ENCODE assay signal across 8 mouse cellular contexts in the genomic region with DNA sequence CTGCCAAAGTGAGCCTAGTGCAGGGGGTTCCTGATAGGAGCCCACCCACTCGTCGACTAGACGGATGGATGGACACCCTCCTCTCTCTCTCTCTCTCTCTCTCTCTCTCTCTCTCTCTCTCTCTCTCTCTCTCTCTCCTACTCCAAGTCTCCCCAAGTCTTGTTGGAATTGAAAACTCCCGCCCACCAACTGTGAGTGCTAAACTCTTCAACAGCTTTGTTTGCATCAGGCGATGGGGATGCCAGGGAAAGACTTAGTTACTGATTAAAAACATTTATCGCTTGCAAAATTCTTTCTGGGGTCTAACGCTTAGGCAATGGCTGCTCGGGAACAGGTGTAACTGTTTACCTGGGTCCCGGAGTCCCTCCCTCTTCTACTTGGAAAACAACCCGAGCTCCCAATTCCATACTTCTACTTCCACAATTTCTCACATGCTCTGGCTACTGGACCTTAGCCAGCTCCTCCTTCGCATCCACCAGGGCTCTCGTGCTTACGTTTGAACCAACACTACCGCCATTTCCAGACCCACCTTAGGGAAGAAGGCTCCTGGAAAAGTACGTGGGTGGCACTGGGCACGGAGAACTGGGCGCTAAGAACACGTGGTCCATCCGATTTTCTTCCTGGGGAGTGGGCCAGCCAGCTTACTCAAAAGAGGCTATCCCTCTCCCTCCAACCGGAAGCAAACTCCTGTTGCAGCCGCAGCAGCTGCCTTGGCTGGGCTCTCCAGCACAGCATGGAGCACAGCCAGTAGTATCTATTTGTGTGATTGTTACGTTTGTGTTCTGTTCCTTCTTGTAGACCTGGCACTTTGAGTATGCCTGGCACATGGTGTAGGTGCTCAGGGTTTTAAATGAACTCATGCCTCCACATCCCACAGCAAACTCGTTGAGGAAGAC. TPM values are rescaled to one million over a fixed set of nuclear protein-coding genes. Genes with fewer than 3 reads are reported as not detected.
DNase-seq lines count a peak whose midpoint lies in the region; ATAC-seq and TF ChIP-seq lines count a peak whose summit lies in the region.

No protein-coding gene starts in this region.

- H3K36me3 ChIP-seq in lung, embryonic 15.5 days = no peaks in the 10 kb centered on the region
- H3K36me3 ChIP-seq in forebrain, embryonic 10.5 days (replicated peaks) = no peaks in the 10 kb centered on the region
- H3K36me3 ChIP-seq in hindbrain, embryonic 13.5 days = no peaks in the 10 kb centered on the region
- no peaks in the 10 kb centered on the region for H3K36me3 ChIP-seq in liver, embryonic 14.5 days (replicated peaks; ENCODE audit: control insufficient read depth, insufficient read depth, low read depth)
- H3K36me3 ChIP-seq in stomach, embryonic 16.5 days (ENCODE audit: control insufficient read depth, insufficient read depth, low read length) = no peaks in the 10 kb centered on the region

- peak overlapping the region; percentile 32; the same call in 1 of the 2 replicates for H3K9ac ChIP-seq in lung, embryonic 15.5 days
- peak overlapping the region; percentile 58 for H3K9ac ChIP-seq in hindbrain, embryonic 13.5 days
- no peak overlapping the region for H3K9ac ChIP-seq in liver, embryonic 14.5 days (replicated peaks)
- H3K9ac ChIP-seq in stomach, embryonic 16.5 days (ENCODE audit: low read length) = peak overlapping the region; percentile 73

- peaks cover 22% of the 10 kb centered on the region for H3K4me1 ChIP-seq in lung, embryonic 15.5 days
- peaks cover 69% of the 10 kb centered on the region for H3K4me1 ChIP-seq in forebrain, embryonic 10.5 days
- peaks cover 63% of the 10 kb centered on the region for H3K4me1 ChIP-seq in hindbrain, embryonic 13.5 days (replicated peaks)
- H3K4me1 ChIP-seq in liver, embryonic 14.5 days (replicated peaks; ENCODE audit: control insufficient read depth in 2 of 2, insufficient read depth in 2 of 2, low read length in 1 of 2) = peaks cover 11 to 27% of the 10 kb centered on the region in 2 experiments
- peaks cover 22% of the 10 kb centered on the region; the same call in 1 of the 2 replicates for H3K4me1 ChIP-seq in stomach, embryonic 16.5 days (ENCODE audit: control insufficient read depth, insufficient read depth, low read length)

- 9% methylated on average over 23 of the region's 23 CpGs for WGBS in lung, embryonic 15.5 days
- 21% methylated on average over 23 of the region's 23 CpGs for WGBS in forebrain, embryonic 10.5 days
- WGBS in hindbrain, embryonic 13.5 days = 14% methylated on average over 23 of the region's 23 CpGs
- WGBS in liver, embryonic 14.5 days (ENCODE audit: insufficient replicate concordance) = 15% methylated on average over 23 of the region's 23 CpGs
- WGBS in stomach, embryonic 16.5 days = 8% methylated on average over 23 of the region's 23 CpGs

- peak overlapping the region; percentile 77 for H3K4me2 ChIP-seq in lung, embryonic 15.5 days
- H3K4me2 ChIP-seq in hindbrain, embryonic 13.5 days = peak overlapping the region; percentile 54
- H3K4me2 ChIP-seq in liver, embryonic 14.5 days (ENCODE audit: low read depth) = peak overlapping the region; percentile 23
- H3K4me2 ChIP-seq in stomach, embryonic 16.5 days (ENCODE audit: low read depth, low read length) = peak overlapping the region; percentile 64

- no peak for TF ChIP-seq CTCF in liver, embryonic 14.5 days (IDR thresholded peaks at IDR 0.05; ENCODE audit: low read depth)

- TF ChIP-seq EP300 in liver, embryonic 14.5 days (IDR thresholded peaks at IDR 0.05; ENCODE audit: low read depth) = no peak

- no peaks in the 10 kb centered on the region for H3K9me3 ChIP-seq in lung, embryonic 15.5 days
- no peaks in the 10 kb centered on the region for H3K9me3 ChIP-seq in forebrain, embryonic 10.5 days
- no peaks in the 10 kb centered on the region for H3K9me3 ChIP-seq in hindbrain, embryonic 13.5 days
- no peaks in the 10 kb centered on the region for H3K9me3 ChIP-seq in liver, embryonic 14.5 days (ENCODE audit: control insufficient read depth, low read length)
- no peaks in the 10 kb centered on the region for H3K9me3 ChIP-seq in stomach, embryonic 16.5 days (replicated peaks; ENCODE audit: control insufficient read depth, low read length)

- H3K4me3 ChIP-seq in lung, embryonic 15.5 days = peak overlapping the region; percentile 38
- H3K4me3 ChIP-seq in forebrain, embryonic 10.5 days = peak overlapping the region; percentile 50
- H3K4me3 ChIP-seq in hindbrain, embryonic 13.5 days = peak overlapping the region; percentile 30
- H3K4me3 ChIP-seq in liver, embryonic 14.5 days (ENCODE audit: insufficient read depth in 1 of 2, low read depth in 2 of 2, low read length in 2 of 2) = 0 out of 4 replicates have a peak overlapping the region, but pooled peaks of 1 of the 2 experiments have one; percentile 14
- H3K4me3 ChIP-seq in stomach, embryonic 16.5 days (replicated peaks; ENCODE audit: low read length) = peak overlapping the region; percentile 44

- DNase-seq in lung, postnatal 25 days (ENCODE audit: low spot score) = no peak
- DNase-seq in forebrain, embryonic 10.5 days (ENCODE audit: extremely low spot score, low spot score) = no peak
- DNase-seq in liver, embryonic 14.5 days (ENCODE audit: low read depth in 3 of 3, low spot score in 3 of 3) = no peak
- no peak for DNase-seq in adrenal gland, postnatal 14 days
- DNase-seq in urinary bladder, postnatal 4 days (ENCODE audit: low spot score in 2 of 2) = no peak

- H3K27me3 ChIP-seq in lung, embryonic 15.5 days = peaks cover 51% of the 10 kb centered on the region
- peaks cover 95% of the 10 kb centered on the region for H3K27me3 ChIP-seq in forebrain, embryonic 10.5 days (ENCODE audit: poor library complexity, severe bottlenecking)
- peaks cover 27% of the 10 kb centered on the region for H3K27me3 ChIP-seq in hindbrain, embryonic 13.5 days
- peaks cover 58% of the 10 kb centered on the region for H3K27me3 ChIP-seq in liver, embryonic 14.5 days (ENCODE audit: control insufficient read depth, insufficient read depth, low read length)
- H3K27me3 ChIP-seq in stomach, embryonic 16.5 days (ENCODE audit: control insufficient read depth, insufficient read depth, low read length) = peaks cover 20% of the 10 kb centered on the region

- peak overlapping the region; percentile 22 for H3K27ac ChIP-seq in lung, embryonic 15.5 days
- H3K27ac ChIP-seq in forebrain, embryonic 10.5 days = peak overlapping the region; percentile 85
- H3K27ac ChIP-seq in hindbrain, embryonic 13.5 days = peak overlapping the region; percentile 85
- H3K27ac ChIP-seq in liver, embryonic 14.5 days = no peak overlapping the region
- H3K27ac ChIP-seq in stomach, embryonic 16.5 days (ENCODE audit: low read length) = peak overlapping the region; percentile 88

- ATAC-seq in lung, embryonic 15.5 days (ENCODE audit: borderline replicate concordance, extremely low read depth, low FRiP score, low TSS enrichment) = no peak; the same call in 1 of the 2 replicates
- ATAC-seq in hindbrain, embryonic 13.5 days (ENCODE audit: low FRiP score) = no peak
- ATAC-seq in liver, embryonic 14.5 days (ENCODE audit: insufficient read depth) = no peak
- peak; percentile 18; the same call in 1 of the 2 replicates for ATAC-seq in stomach, embryonic 16.5 days (ENCODE audit: insufficient read depth, low FRiP score)

RNA-seq across cellular contexts. Expression of a gene that starts 8.8 kb away (rescaled TPM):
- 0.26 and 0.30 TPM in 2 replicates for polyA plus RNA-seq in lung, embryonic 15.5 days (2015; fragmentation: Nextera tagmentation; extraction: Ambion mirVana)
- 3.1 and 3.4 TPM in 2 replicates for polyA plus RNA-seq in forebrain, embryonic 10.5 days (2016; fragmentation: Nextera tagmentation; extraction: Ambion mirVana)
- polyA plus RNA-seq in hindbrain, embryonic 13.5 days (2015; fragmentation: Nextera tagmentation; extraction: Ambion mirVana) = 25.9 and 29.3 TPM in 2 replicates
- polyA plus RNA-seq in liver, embryonic 14.5 days (2012; rRNA removed) = 0.03 TPM in 2 replicates
- not detected in 2 replicates for polyA plus RNA-seq in liver, embryonic 14.5 days (2014; fragmentation: Nextera tagmentation; extraction: Ambion mirVana)
- 1.3 and 1.4 TPM in 2 replicates for polyA plus RNA-seq in stomach, embryonic 16.5 days (2015; fragmentation: Nextera tagmentation; extraction: Ambion mirVana)
- total RNA-seq in adrenal gland, postnatal 14 days (2021) = 3.8 and 4.2 TPM in 2 replicates

RNA-seq across cellular contexts. Expression of a gene that starts 20.1 kb away (rescaled TPM):
- 29.5 and 31.1 TPM in 2 replicates for polyA plus RNA-seq in lung, embryonic 15.5 days (2015; fragmentation: Nextera tagmentation; extraction: Ambion mirVana)
- polyA plus RNA-seq in forebrain, embryonic 10.5 days (2016; fragmentation: Nextera tagmentation; extraction: Ambion mirVana) = 20.1 and 20.5 TPM in 2 replicates
- polyA plus RNA-seq in hindbrain, embryonic 13.5 days (2015; fragmentation: Nextera tagmentation; extraction: Ambion mirVana) = 32.4 and 33.8 TPM in 2 replicates
- 5.0 and 5.2 TPM in 2 replicates for polyA plus RNA-seq in liver, embryonic 14.5 days (2012; rRNA removed)
- polyA plus RNA-seq in liver, embryonic 14.5 days (2014; fragmentation: Nextera tagmentation; extraction: Ambion mirVana) = 2.8 and 3.6 TPM in 2 replicates
- polyA plus RNA-seq in stomach, embryonic 16.5 days (2015; fragmentation: Nextera tagmentation; extraction: Ambion mirVana) = 28.0 and 28.1 TPM in 2 replicates
- 40.7 and 47.0 TPM in 2 replicates for total RNA-seq in adrenal gland, postnatal 14 days (2021)

RNA-seq across cellular contexts. Expression of a gene that starts 20.3 kb away (rescaled TPM):
- polyA plus RNA-seq in lung, embryonic 15.5 days (2015; fragmentation: Nextera tagmentation; extraction: Ambion mirVana) = 0.65 and 0.82 TPM in 2 replicates
- 4.5 and 6.1 TPM in 2 replicates for polyA plus RNA-seq in forebrain, embryonic 10.5 days (2016; fragmentation: Nextera tagmentation; extraction: Ambion mirVana)
- polyA plus RNA-seq in hindbrain, embryonic 13.5 days (2015; fragmentation: Nextera tagmentation; extraction: Ambion mirVana) = 43.7 and 45.0 TPM in 2 replicates
- 0.13 and 0.18 TPM in 2 replicates for polyA plus RNA-seq in liver, embryonic 14.5 days (2012; rRNA removed)
- polyA plus RNA-seq in liver, embryonic 14.5 days (2014; fragmentation: Nextera tagmentation; extraction: Ambion mirVana) = 0.09 TPM in 1 of 2 replicates, not detected in the other
- 1.6 and 2.1 TPM in 2 replicates for polyA plus RNA-seq in stomach, embryonic 16.5 days (2015; fragmentation: Nextera tagmentation; extraction: Ambion mirVana)
- 2.9 and 3.3 TPM in 2 replicates for total RNA-seq in adrenal gland, postnatal 14 days (2021)

RNA-seq across cellular contexts. Expression of a gene that starts 23.3 kb away (rescaled TPM):
- polyA plus RNA-seq in lung, embryonic 15.5 days (2015; fragmentation: Nextera tagmentation; extraction: Ambion mirVana) = 80.3 and 88.5 TPM in 2 replicates
- 55.9 and 60.1 TPM in 2 replicates for polyA plus RNA-seq in forebrain, embryonic 10.5 days (2016; fragmentation: Nextera tagmentation; extraction: Ambion mirVana)
- polyA plus RNA-seq in hindbrain, embryonic 13.5 days (2015; fragmentation: Nextera tagmentation; extraction: Ambion mirVana) = 84.0 and 84.4 TPM in 2 replicates
- 34.3 and 38.2 TPM in 2 replicates for polyA plus RNA-seq in liver, embryonic 14.5 days (2012; rRNA removed)
- 22.8 and 31.1 TPM in 2 replicates for polyA plus RNA-seq in liver, embryonic 14.5 days (2014; fragmentation: Nextera tagmentation; extraction: Ambion mirVana)
- polyA plus RNA-seq in stomach, embryonic 16.5 days (2015; fragmentation: Nextera tagmentation; extraction: Ambion mirVana) = 104 and 127 TPM in 2 replicates
- total RNA-seq in adrenal gland, postnatal 14 days (2021) = 58.8 and 74.2 TPM in 2 replicates

RNA-seq across cellular contexts. Expression of a gene that starts 47.2 kb away (rescaled TPM):
- polyA plus RNA-seq in lung, embryonic 15.5 days (2015; fragmentation: Nextera tagmentation; extraction: Ambion mirVana) = 74.0 and 77.9 TPM in 2 replicates
- 34.5 and 35.8 TPM in 2 replicates for polyA plus RNA-seq in forebrain, embryonic 10.5 days (2016; fragmentation: Nextera tagmentation; extraction: Ambion mirVana)
- 21.0 and 22.8 TPM in 2 replicates for polyA plus RNA-seq in hindbrain, embryonic 13.5 days (2015; fragmentation: Nextera tagmentation; extraction: Ambion mirVana)
- 7.7 and 9.7 TPM in 2 replicates for polyA plus RNA-seq in liver, embryonic 14.5 days (2012; rRNA removed)
- polyA plus RNA-seq in liver, embryonic 14.5 days (2014; fragmentation: Nextera tagmentation; extraction: Ambion mirVana) = 5.3 and 6.8 TPM in 2 replicates
- polyA plus RNA-seq in stomach, embryonic 16.5 days (2015; fragmentation: Nextera tagmentation; extraction: Ambion mirVana) = 34.1 and 44.4 TPM in 2 replicates
- 98.3 and 99.4 TPM in 2 replicates for total RNA-seq in adrenal gland, postnatal 14 days (2021)

Comparison
In these comparisons a context has a peak if more than half of its experiments do, and no peak if none do; other contexts are left out.
1. H3K4me2 ChIP-seq: peak in every context shown above with its lines; median percentile 77 in lung, embryonic 15.5 days; 64 in stomach, embryonic 16.5 days; 54 in hindbrain, embryonic 13.5 days; 23 in liver, embryonic 14.5 days.